Mouse (Mus musculus) erythroblast, embryonic 14.5 days (primary cell): ENCODE results near the gene Slco3a1. TPM values are rescaled to one million over a fixed set of nuclear protein-coding genes. Genes with fewer than 3 reads are reported as not detected.
"Not testable (repeated sequence)": the region's sequence is repeated elsewhere in the genome, so short reads cannot be mapped to it uniquely, and the experiment has no call there.

Experiments used
- H3K27me3 ChIP-seq: 2 replicates; pipeline ENCODE4 v1.6.1; 2012; ENCODE audit warnings: inconsistent platforms; ENCODE audit not compliant: control insufficient read depth
- H3K36me3 ChIP-seq: 2 replicates; pipeline ENCODE4 v1.6.1; 2012; ENCODE audit warnings: mild to moderate bottlenecking, inconsistent platforms; ENCODE audit not compliant: control insufficient read depth
- H3K4me1 ChIP-seq: 2 replicates; pipeline ENCODE4 v1.6.1; 2012; ENCODE audit warnings: inconsistent platforms; ENCODE audit not compliant: control insufficient read depth
- H3K4me3 ChIP-seq: replicated peaks from 2 replicates; pipeline ENCODE3; 2012; ENCODE audit warnings: moderate library complexity, mild to moderate bottlenecking, inconsistent platforms
- H3K9me3 ChIP-seq: 2 replicates; pipeline ENCODE4 v1.6.1; 2012; ENCODE audit warnings: low read length, inconsistent platforms, mixed read lengths; ENCODE audit not compliant: control insufficient read depth
- GATA1 ChIP-seq: IDR thresholded peaks from 2 replicates; pipeline ENCODE4 v1.6.1; 2012; ENCODE audit warnings: low read length, inconsistent platforms, mixed read lengths
- TAL1 ChIP-seq: IDR thresholded peaks from 3 replicates; pipeline ENCODE4 v1.6.1; 2012; ENCODE audit warnings: low read length, inconsistent platforms, mixed read lengths
- polyA plus RNA-seq: library from polyadenylated mRNA; stranded (reverse); fragments of >175 nt; gene quantifications from 2 replicates; pipeline ENCODE4 v1.2.3, GENCODE M21; 2012

Slco3a1 gene
- polyA plus RNA-seq, 1 experiment = 0.06 TPM

DNA sequence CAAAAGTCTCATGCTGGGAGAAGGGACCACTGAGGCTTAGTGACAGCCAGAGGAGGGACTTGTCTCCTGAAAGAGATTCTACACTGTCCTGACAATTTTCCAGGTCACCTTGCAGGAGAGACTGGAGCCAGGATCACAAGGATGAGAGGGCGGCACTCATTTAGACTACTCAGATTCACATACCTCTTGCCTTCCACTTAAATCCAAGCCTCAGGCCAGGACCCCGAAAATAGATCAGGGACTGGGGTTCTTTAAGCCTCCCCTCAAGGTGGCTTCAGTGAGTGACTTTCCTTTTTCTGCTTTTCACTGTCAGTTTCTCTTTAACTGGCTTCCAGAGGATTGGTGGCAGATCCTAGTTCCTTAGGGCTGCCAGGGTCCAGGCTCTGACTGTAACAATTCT is 133.0 kb downstream of the Slco3a1 start:
- H3K4me1 ChIP-seq = no peaks in the 10 kb centered on the region
- TF ChIP-seq GATA1 = no peak
- TF ChIP-seq TAL1 = no peak
- H3K27me3 ChIP-seq = no peaks in the 10 kb centered on the region
- H3K36me3 ChIP-seq = no peaks in the 10 kb centered on the region
- H3K9me3 ChIP-seq = no peaks in the 10 kb centered on the region
- H3K4me3 ChIP-seq = no peak overlapping the region

DNA sequence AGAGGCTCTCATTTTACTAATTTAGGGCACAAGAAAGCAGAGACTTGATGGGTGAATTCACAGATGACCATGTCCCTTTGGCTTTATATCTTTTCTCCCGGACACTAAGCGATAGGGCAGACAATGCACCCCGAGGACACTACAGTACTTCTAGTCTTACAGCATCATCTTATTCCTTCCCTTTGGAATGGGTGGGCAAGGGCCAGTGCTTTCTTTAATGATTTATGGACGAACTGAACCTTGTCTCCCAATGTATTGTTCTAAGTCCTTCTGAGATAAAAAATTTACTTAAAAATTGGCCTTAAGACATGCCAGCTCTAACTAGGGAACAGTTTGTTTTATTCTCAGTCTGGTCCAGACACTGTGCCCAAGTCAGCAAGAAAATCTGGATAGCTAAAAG is 134.9 kb downstream of the Slco3a1 start:
- no peaks in the 10 kb centered on the region for H3K36me3 ChIP-seq
- H3K4me1 ChIP-seq = no peaks in the 10 kb centered on the region
- no peaks in the 10 kb centered on the region for H3K27me3 ChIP-seq
- H3K9me3 ChIP-seq = no peaks in the 10 kb centered on the region
- TF ChIP-seq TAL1 (no peak), GATA1 (no peak)
- no peak overlapping the region for H3K4me3 ChIP-seq

DNA sequence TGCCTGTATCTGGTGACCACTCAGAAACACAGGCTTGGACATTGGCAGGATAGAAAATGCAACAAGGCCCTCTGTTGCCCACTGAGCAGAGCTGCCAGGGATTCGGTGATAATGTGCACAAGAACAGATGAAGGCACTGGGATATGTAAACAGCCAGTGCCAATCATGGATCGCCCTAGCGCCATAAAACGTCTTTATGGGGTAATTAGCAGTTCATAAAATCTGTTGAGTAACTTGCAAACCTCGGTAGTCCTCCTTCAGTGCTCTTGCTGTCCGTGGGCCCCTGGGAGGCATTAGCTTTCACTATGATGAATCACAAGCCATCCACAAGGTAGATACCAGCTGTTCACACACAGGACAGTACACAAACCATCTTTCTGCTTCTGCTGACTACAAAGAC is 137.6 kb downstream of the Slco3a1 start:
- no peaks in the 10 kb centered on the region for H3K4me1 ChIP-seq
- no peak overlapping the region for H3K4me3 ChIP-seq
- TF ChIP-seq GATA1 = no peak
- no peak for TF ChIP-seq TAL1
- no peaks in the 10 kb centered on the region for H3K36me3 ChIP-seq
- H3K27me3 ChIP-seq = no peaks in the 10 kb centered on the region
- H3K9me3 ChIP-seq = no peaks in the 10 kb centered on the region

DNA sequence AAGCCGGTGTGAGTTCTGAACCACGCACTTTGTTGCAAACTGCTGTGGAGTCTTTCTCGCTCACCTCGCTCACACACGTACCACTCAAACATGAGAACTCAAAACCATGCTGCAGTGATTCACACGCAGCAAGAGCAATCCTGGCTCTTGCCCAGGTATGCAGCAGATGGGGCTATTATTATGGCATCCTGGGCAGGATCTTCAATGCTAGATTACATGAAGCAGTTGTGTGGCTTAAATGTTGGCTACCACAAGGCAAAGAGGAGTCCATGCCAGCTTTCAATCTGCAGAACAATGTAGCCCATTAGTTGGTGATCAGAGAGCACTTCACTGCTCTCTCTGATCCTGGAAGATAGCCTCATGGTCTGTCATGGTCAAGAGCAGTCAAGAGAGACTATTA is 139.3 kb downstream of the Slco3a1 start:
- Histone ChIP-seq H3K27me3 (no peaks in the 10 kb centered on the region), H3K4me1 (no peaks in the 10 kb centered on the region), H3K4me3 (no peak overlapping the region), H3K36me3 (no peaks in the 10 kb centered on the region), H3K9me3 (no peaks in the 10 kb centered on the region)
- TF ChIP-seq GATA1 (no peak), TAL1 (no peak)

DNA sequence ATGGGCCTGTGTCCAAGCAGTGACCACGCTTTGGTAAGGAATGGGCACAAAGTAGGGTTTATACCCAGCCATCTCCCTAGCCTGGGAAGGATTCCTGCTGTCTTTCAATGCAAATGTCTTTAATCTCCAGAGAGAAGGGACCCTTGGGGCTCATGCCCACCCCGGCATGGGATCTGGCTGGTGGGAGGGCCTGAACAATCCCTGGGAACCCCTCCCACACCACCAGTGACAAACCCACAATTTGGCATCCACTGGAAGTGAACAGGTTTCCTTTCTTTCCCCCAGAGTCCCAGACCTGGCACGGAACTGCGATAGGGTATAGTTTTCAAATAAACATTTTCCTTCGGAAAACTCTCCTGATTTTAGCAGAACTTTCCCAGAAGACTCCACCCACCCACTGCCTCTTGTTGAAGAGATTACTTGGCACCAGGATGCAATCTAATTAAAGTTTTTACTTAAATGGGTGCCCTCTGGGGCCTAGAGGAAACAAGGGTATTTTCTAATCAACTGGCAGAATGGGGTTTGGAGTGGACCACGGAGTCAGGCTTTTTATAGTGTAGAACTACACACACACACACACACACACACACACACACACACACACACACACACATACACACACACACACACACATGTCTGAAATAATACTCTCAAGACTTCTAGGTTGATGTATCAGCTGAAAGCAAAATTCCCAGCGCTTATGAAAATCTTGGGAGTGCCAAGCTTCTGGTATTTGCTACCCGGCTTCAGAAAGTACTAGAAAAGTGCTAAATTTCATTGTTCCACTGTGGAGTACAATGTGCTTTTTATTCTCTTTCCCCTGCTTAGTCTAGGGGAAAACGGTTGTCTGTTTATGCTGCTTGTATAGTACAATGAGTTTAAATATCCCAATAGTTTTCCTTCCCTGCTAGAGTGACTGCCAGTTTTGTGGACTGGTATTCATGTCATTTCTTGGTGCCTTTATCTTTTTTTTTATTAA is 140.6 kb downstream of the Slco3a1 start:
- Histone ChIP-seq H3K4me3 (no peak overlapping the region), H3K9me3 (no peaks in the 10 kb centered on the region), H3K4me1 (no peaks in the 10 kb centered on the region), H3K36me3 (no peaks in the 10 kb centered on the region), H3K27me3 (no peaks in the 10 kb centered on the region)
- TF ChIP-seq GATA1 (no peak), TAL1 (no peak)

DNA sequence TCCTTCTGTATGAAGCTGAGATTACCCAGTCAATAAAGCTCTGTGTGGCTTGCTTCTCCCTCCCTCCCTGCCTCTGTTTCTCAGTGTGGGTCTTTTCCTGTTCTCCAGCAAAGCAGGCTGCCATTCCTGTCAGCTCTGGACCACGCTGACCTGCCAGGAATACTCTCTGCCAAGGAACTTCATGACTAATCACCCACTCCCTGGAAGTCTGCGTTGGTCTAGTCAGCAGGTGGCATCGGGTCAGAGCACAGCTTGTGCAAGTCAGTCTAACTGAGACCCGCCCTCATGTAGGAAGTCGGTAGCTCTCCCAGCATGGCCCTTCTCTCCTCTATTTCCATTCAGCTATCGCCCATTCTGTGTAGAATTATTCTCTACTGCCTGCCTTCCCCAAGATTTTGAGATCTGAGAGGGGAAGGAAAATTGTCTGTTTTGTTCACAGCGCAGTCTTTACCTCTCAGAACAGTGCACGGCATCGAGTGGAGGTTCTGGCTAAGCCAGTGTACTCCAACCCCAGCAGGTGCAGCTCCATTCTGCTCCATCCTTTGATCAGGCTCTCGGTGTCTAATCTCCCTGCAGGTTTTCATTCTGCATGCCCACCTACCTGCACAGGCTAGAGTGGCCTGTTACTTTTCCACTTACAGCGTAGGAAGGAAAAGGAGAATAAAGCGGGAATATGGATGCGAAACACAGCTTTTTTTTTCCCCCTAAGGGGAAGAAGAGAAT is 145.8 kb downstream of the Slco3a1 start:
- Histone ChIP-seq H3K4me3 (no peak overlapping the region), H3K36me3 (no peaks in the 10 kb centered on the region), H3K4me1 (no peaks in the 10 kb centered on the region), H3K27me3 (no peaks in the 10 kb centered on the region), H3K9me3 (no peaks in the 10 kb centered on the region)
- no peak for TF ChIP-seq TAL1
- no peak for TF ChIP-seq GATA1

DNA sequence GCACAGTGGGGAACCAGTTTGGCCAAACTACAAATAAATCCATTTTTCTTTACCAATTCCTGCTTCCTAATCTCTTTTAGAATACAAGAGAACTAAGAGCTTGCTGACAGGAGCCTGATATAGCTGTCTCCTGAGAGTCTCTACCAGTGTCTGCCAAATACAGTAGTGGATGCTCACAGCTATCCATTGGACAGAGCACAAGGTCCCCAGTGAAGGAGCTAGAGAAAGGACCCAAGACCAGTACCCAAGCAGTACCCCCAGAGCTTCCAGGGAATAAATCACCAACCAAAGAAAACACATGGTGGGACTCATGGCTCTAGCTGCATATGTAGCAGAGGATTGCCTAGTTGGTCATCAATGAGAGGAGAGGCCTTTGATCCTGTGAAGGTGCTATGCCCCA is 146.7 kb downstream of the Slco3a1 start:
- not testable (repeated sequence) for H3K36me3 ChIP-seq, H3K4me1 ChIP-seq, H3K27me3 ChIP-seq, H3K4me3 ChIP-seq, H3K9me3 ChIP-seq

DNA sequence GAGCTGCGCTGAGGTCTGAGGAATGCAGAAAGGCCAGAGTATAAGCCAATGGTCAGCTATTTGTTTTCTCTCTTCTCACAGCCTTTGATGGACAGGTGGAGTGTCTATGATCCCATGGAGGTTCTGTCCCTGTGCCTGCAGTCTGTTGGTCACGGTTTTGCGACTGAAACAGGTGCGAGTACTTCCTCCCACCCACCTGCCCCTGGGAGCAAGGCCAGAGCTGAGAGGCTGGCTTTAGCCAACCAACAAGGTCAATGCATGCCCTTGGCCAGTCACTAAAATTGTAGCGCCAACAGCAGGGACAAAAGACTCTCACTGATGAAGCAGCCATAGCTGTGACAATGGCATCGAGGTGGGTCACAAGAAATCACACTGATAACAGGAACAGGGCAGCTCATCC is 154.9 kb downstream of the Slco3a1 start:
- Histone ChIP-seq H3K9me3 (no peaks in the 10 kb centered on the region), H3K36me3 (no peaks in the 10 kb centered on the region), H3K4me3 (no peak overlapping the region), H3K27me3 (no peaks in the 10 kb centered on the region), H3K4me1 (no peaks in the 10 kb centered on the region)
- TF ChIP-seq GATA1 = no peak
- no peak for TF ChIP-seq TAL1

DNA sequence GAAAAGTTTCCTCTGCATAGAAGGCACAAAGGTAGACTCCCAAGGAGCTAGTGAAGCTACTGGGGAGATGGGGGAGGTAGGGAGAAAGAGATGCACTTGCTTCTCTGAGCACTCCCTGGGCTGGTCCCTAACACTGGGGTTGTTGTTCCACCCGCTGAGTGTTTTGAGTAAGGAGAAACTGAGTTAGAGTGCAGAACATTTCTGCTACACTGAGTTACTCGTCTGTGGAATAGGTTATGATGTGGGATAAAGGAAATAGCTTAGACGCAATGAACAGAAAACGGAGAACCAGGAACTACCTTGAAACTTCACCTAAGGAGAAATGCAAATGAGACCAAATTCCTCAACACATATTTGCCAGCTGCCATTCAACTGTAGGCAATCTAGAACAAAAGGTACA is 155.4 kb downstream of the Slco3a1 start:
- no peaks in the 10 kb centered on the region for H3K27me3 ChIP-seq
- no peaks in the 10 kb centered on the region for H3K4me1 ChIP-seq
- no peaks in the 10 kb centered on the region for H3K9me3 ChIP-seq
- TF ChIP-seq GATA1 = no peak
- no peak for TF ChIP-seq TAL1
- H3K4me3 ChIP-seq = no peak overlapping the region
- no peaks in the 10 kb centered on the region for H3K36me3 ChIP-seq
